Mouse (Mus musculus) monocyte, adult 5-6 weeks (primary cell): ENCODE data around the gene 2410131K14Rik. TPM values are rescaled to one million over a fixed set of nuclear protein-coding genes. Genes with fewer than 3 reads are reported as not detected.

Experiments used
- ATAC-seq: fragments of 153-309, 156-312 bp; replicated peaks from 2 replicates; pipeline ENCODE4 v1.8.0; 2017; ENCODE audit warnings: mild to moderate bottlenecking; ENCODE audit not compliant: low TSS enrichment, insufficient number of reproducible peaks, severe bottlenecking, poor library complexity, low FRiP score
- total RNA-seq: library from RNA; stranded (forward); fragments of 200-1000, 200-491, 200-594 nt; gene quantifications from 3 replicates; pipeline ENCODE4 v1.2.3, GENCODE M21; 2017

2410131K14Rik gene
- total RNA-seq = 4.5 to 6.2 TPM (median 4.9 TPM) in 3 replicates

DNA sequence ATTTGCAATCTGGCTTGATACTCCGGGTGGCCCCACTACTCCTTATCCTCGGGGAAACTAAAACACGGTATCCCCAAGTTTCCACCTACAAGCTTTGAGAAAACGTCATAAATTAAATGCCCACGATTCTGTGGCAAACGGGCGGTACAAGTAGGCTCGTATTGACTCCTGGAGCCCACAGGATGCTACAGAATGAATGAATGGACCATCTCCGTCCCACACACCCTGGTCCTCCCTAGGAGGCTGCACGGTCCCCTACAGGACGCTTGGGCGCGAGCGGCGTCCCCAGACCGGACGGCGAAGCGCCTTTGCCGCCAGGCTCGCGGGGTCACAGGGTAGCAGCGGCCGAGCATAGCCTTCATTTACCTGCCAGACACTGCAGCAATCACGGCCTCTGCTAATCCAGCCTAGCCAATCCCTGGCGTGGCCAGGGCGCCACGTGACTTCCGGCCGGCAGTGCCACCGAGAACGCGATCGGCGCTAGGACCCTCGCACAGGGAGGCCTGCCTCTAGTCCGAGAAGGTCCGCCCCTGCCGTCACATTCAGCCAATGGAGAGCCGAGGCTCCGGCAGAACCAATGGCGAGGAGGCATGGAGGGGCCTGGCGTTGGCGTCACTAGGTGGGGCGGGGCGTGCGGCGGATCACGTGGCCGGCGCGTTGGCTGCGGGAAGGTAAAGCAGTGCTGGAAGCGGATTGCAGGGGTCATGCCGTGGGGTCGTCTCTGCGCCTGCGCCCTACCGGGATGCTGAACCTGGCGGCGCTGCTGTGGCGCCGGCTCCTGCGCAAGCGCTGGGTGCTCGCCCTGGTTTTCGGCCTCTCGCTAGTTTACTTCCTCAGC, at the start of gene 2410131K14Rik, which contains the start of gene Rnft2:
Gene 2410131K14Rik, plus strand, starts transcription at position 622 of the 838 bp plus-strand sequence.
Gene Rnft2, minus strand, starts transcription at position 511 of the 838 bp plus-strand sequence.
- peak; percentile 98 for ATAC-seq

DNA sequence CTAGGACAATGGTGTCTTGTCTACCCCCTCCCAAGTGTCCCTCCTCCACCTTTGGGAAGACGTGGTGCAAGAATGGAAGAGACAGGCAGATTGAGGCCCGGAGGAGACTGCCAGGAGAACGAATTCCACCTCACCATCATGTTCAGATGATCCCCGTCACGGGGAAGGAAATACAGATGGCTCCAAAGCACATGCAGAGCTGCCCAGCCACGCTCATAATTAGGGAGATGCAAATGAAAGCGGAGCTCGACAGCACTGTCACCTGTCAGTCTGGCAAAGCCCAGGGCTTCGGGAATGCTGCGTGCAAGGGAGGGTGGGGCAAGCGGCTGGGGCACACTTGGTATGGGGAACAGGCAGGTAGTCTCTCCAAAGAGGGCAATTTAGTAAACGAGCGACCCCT, 47.6 kb upstream of the 2410131K14Rik start:
- ATAC-seq = no peak

DNA sequence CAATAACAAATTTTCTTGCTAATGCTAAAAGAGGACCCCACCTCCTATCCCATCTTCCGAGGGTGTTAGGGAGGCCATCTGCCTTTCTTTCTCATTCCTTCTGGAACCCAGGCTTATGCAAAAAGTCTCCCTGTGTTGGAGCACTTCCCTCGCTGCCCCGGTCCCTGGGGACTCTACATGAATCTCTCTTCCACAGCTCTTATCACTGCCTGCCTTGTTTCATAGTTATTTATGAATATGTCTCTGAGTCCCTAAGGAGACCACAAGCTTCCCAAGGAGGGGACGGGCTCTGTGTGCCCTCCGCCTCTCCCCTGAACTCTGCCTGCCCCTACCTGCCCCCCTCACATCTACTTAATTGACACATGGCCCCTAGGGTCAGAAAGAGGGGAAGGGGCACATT, 45.4 kb upstream of the 2410131K14Rik start:
- ATAC-seq = no peak

DNA sequence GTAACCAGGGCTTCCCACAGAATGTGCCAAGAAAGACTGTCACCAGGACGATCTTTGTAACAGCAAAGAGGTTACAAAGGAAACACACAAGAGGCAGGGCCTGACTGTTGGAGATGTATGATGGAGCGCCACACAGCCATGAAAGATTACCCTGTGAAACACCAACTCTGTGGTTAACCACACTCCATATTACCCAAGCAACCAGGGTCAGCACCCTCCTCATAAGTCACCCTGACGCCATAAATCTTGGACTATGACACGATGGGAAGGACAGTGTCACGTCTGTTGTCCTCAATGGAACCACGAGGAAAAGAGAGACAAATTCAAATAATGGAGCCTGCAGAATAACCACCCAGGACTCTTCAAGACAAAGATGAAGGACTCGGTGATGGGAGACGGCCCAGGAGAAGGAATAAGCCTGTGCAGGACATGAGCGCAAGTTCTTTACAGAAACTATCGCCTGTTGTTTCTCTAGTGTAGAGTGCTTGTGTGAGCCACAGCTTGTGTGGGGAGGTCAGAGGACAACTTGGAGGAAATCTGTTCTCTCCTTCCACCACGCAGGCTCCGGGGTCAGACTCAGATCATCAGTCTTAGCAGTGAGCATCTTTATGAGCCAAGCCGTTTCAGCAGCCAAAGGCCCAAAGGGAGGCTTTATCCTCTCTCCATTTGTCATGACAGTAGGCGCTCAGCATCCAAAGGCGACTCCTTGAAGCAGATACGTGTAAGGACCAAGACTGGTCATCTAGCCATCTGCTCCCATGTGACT, 40.2 kb upstream of the 2410131K14Rik start:
- no peak for ATAC-seq

DNA sequence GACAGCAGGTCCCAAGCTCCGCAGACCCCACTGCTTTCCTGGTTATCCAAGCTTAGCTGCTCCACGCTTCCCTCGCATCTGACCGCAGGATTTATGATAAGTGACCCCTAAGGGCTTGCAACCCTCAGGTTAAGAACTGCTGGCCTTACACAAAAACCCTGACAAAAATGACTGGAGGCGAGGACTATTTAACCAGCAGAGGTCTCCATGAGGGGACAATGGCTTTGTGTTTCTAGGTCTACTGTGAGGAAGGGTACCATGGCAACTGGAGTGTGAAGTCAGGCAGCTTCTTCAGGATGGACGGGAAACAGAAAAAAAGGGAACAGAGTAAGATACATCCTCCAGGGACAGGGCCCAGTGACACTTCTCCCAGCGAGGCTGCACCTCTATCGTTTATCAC, 39.2 kb upstream of the 2410131K14Rik start:
- ATAC-seq = no peak

DNA sequence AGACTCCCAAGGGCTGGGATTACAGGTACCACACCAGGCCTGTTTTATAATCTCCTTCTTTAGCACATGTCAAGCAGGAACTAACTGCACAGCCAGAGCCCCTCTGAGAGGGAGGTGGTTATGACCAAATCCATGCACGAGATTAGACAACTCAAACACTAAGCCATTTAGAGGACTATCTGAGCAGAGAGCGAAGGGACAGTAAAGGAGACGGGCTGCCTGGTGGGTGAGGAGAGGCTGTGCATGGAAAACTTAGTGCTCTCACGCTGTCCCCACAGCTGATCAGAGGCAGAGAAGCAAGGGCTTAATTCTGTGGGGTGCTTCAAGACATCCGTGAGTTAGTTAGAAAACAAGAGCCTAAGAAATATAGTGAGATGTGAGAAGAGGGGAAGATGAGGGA, 31.0 kb upstream of the 2410131K14Rik start:
- no peak for ATAC-seq

DNA sequence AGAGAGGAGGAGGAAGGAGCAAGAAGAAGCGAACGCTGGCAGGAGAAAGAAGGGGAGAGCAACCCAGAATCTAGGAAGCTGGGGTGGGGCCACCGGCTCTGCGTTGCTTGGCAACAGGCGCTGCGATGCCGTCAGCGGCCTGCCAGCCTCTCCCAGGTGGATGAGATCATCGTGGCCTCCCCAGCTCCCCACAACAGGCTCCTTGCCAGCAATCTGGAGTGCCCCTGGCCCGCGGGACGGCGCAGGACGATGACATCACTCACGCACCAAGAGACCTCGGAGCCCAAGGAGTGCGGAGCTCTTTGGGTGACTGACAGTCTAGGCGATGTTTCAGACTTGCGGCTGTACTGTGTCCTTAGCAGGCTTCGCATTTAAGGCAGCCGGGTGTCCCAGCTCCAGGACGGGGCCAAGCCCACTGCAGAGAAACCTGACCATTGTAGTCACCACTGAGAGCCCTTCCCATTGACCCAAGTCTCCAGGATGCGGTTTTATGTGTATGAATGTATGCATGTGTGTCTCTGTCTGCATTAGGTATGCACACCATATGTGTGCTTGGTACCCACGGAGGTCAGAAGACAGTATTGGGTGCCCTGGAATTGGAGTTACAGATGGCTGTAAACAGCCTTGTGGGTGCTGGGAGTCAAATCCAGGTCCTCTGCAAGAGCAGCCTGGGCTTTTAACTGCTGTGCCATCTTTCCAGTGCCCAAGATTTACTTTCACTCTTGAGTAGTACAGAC, 30.4 kb upstream of the 2410131K14Rik start:
- ATAC-seq = no peak

DNA sequence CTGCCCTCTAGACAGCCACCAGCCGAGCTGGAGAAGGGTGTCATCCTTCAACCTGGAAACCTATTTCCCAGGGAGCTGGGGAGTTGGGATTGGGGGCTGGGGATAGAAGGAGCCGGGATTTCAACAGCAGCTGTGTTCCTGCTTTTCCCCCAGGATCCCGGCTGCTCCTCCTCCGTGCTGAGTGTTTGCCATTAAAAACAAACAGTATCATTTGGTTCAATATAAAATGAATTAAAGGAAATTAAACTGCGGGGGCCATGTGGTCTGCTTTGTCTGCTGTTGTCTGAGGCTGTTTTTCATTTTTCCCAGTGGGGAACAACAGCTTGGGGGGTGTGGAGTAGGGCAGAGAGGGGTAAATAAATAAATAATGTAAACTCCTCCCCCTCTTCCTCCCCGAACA, 27.6 kb upstream of the 2410131K14Rik start:
- no peak for ATAC-seq

DNA sequence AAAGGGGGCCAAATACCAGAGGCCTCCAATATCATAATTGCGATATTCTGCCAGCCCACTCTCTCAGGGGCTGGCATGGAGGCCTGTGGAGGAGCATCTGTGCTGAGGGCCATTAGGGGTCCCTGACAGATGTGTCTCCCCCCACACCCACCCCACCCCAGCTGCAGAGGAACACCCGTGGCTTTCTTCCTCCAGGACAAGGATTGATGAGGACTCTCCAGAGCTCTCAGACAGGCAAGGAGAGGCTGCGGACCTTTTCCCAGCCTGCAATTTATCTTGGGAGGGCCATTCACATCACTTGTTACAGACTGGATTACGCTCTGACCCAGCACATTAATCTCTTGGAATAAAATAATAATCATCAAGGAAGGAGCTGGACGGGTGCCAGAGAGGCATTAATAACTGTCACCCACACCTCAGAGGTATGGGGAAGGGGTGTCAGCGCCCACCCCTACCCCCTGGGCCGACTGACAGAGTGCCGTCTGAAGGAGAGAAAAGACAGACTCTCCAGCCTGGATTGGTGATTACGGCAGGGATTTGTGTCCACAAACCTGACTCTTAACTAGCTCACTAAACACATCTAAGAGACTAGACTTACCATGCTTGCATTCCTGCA, 21.8 kb upstream of the 2410131K14Rik start:
- ATAC-seq = no peak

DNA sequence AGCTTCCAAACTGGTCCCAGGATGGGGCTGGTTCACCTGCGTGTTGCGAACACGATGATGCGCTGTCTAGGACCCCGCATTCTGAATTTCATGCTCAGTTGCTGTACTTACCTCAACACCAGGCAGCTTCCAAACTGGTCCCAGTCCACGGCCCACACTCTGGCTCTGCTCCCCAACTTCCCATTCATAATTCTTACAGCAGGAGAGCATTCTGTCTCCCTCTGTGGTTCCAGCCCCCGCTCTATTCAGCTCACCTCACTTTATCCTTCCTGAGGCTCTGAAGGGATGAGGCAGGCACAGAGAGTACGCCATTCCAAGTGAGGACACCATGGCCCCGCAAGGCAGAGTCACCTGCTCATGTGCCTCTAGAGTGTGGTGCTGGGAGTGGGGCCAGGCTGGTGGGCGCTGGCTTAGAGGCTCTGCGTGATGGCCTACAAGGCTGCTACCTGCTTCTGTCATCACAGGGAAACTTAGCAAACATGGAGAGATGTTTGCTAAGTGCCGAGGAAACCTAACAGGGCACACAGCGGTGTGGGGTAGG, 14.9 kb upstream of the 2410131K14Rik start:
- no peak for ATAC-seq

DNA sequence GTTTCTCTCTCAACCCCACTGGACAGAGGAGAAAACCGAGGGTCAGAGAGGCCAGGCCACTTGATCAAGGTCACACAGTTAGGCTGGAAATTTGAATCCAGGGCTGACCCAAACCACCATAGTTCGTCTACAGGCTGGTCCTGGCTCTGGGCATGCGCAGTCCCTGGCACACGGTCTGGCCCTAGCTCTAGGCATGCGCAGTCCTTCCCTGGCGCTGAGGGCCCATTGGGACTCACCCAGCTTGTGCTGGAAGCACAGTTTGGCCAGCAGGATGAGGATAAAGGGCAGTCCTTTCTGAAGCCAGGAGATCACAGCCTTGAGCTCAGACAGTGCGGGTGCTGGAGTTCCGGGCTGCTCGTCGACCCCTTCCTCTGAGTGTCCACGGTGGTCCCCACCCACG, 8.1 kb upstream of the 2410131K14Rik start:
- ATAC-seq = no peak

DNA sequence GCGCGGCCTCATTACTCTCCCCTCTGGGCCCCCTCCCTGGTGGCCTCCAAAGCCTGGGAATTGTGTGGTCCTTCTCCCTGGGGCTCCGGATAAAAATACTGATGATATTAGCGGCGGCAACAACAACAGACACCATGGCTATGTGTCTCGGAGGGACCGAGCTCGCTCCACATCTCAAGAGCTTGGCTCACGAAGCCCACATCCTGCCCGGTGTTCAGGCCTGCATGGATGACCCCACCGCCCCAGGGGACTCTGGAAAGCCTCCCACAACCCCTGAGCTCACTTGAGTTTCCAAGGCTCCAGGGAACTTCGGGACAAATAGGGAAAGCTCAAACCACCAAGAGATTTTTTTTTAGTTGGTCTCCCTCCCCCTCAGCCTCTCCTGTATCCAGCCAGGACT, 5.4 kb upstream of the 2410131K14Rik start:
- no peak for ATAC-seq

DNA sequence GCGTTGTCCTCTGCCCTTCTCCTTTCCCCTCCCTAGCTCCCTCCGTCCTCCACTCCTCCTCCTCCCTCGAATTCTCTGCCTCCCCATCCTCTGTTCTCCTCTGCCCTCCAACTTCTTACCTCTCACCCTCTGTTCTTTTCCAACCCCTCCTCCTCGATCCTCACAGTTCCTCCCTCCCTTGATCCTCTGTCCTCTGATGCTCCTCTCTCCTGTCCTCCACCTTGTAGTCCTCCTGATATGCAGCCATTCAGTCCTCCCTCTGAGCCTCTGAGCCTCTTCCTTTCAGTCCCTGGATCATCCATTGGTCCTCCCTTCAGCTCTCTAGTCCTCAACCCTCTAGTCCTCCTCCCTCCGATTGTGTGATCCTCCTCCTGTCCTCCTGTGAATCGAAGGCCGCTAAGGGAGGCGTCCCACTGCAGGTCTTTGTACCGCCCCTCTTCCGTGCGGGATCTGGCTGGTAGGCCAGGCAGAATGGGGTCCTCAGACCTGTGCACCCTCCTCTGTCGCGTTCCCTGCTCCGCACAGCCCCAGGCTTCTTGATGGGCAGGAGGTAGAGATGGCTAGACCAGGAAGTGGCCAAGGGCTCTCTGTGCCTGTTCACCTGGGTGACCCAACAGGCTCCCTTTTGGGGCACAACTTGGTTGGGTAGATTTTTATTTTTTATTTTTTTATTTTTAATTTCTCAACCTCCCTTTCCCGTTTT, 730 bp downstream of the 2410131K14Rik start:
- 0 out of 2 replicates have a peak, but pooled peaks have one; percentile 6 for ATAC-seq

DNA sequence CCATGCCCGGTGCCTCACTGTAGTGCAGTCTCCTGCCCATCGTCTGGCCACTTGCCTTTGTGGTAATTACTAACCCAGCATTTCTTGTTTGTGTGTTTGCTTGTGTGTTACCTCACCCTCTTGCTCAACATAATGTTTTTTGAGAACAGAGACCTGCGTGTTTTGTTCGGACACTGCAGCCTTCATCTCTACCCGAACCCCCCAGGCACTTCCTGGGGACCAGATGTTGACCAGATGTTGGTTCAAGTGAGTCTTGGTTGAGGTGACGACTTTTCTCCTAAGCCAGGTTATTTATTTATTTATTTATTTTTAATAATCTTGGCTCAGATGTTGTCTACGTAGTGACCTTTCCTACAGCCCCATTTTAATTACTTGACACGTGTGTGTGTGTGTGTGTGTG, 2.4 kb downstream of the 2410131K14Rik start:
- ATAC-seq = no peak

DNA sequence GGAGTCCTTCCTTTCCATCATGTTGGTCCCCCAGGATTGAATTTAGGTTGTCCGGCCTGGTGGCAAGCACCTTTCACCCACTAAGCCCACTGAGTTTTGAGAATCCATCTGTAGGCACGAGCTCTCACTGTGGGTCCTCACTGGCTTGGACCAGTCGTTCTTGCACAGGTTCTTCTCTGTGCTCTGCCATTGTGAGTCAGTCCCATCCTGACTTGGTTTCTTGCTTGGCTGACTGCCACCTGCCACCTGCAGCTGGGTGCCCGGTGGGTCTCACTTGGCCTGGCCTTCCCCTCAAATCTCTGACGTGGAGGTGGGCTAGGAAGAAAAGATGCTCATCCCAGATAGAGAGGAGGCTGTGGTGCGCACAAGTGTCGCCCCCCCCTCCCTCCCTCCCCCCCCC, 6.0 kb downstream of the 2410131K14Rik start:
- ATAC-seq = no peak

DNA sequence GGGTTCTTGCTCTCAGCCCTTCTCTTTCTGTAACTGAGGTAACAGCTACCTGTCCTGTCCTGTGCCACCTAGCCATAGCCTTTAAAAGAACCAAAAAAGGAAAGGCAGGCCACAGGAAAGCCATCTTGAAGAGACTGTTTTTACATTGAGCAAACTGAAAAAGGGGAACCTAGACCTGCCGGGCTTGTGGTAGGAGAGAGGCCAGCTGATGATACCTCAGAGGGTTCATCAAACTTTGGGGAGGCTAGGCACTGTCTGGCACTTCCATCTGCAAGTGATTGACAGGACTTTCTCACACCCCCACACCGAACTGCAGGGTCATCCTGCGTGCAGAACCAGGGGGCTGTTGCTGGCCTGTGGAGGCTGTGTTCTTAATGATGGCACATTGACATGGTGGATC, 8.5 kb downstream of the 2410131K14Rik start:
- no peak for ATAC-seq

DNA sequence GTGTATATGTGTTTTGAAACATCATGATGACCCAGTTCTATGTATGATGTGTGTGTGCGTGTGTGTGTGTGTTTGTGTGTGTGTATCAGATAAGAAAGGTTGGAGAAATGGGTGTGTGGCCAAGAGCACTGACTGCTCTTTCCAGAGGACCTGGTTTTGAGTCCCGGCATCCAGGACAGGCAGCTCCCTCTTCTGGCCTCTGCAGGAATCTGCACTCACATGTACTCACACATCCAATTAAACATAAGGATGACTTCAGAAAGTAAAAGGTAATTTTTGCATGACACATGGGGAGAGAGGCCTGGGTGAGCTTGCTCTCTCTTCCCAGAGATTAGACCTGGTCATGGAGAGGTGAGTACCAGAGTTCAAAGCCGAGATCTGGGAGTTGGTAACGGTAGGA, 12.0 kb downstream of the 2410131K14Rik start:
- no peak for ATAC-seq

DNA sequence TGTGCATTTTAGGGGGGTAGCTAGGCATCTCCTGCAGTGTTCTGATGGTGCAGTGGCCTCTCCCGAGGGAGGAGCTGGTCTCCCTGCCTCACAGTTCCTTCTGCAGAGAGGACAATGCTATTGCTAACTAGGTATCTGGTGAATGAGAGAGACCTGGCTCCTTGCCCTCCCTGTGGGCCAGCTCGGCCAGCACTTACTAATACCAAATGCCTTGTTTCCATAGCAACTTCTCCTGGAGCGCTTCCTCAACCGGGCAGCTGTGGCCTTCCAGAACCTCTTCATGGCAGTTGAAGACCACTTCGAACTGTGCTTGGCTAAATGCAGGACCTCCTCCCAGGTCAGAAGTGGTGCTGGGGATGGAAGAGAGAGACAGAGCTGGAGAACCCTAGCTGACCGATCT, 14.1 kb downstream of the 2410131K14Rik start:
- no peak for ATAC-seq
